Mouse (Mus musculus) erythroblast, embryonic 14.5 days (primary cell): ENCODE data around the gene Prdm16.

Experiments
- GATA1 ChIP-seq: IDR thresholded peaks from 2 replicates; pipeline ENCODE4 v1.6.1; 2012; ENCODE audit warnings: low read length, inconsistent platforms, mixed read lengths
- TAL1 ChIP-seq: IDR thresholded peaks from 3 replicates; pipeline ENCODE4 v1.6.1; 2012; ENCODE audit warnings: low read length, inconsistent platforms, mixed read lengths

GRCm38 (mm10) chr4:154511767-154512166, 124.9 kb downstream of the Prdm16 start:
- TF ChIP-seq GATA1 (no peak), TAL1 (no peak)
